Mouse (Mus musculus): ENCODE data around the gene Cs.
"Not testable (repeated sequence)": the region's sequence is repeated elsewhere in the genome, so short reads cannot be mapped to it uniquely, and the experiment has no call there.

Cs gene

GRCm38 (mm10) chr10:128332358-128333249 lies 4.9 kb upstream of the Cs start:
- DNase-seq (ENCODE audit: low spot score in 2 of 2): not testable (repeated sequence)

DNA sequence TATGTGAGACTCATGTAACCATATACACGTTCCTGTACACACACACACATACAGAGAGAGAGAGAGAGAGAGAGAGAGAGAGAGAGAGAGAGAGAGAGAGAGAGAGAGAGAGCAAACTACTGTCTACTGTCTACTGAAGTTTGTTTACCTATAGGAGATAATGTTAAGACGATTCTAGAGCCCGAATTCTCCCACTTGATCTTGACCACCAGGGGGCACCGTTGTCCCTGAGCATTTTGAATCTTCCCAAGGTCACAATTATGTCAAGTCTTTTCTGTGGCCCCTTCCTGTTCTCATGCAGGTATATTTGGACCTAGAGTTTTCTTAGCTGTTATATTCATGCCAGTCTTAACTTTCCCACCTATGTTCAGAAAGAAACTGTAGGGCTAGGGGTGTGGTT lies 2.0 kb upstream of the Cs start:
- DNase-seq (ENCODE audit: low spot score in 2 of 2): peak; percentile 83 to 93

- DNase-seq (ENCODE audit: low spot score in 2 of 2): no peak
These were observed 1.3 kb upstream of the Cs start for GRCm38 (mm10) chr10:128336195-128336594.

DNA sequence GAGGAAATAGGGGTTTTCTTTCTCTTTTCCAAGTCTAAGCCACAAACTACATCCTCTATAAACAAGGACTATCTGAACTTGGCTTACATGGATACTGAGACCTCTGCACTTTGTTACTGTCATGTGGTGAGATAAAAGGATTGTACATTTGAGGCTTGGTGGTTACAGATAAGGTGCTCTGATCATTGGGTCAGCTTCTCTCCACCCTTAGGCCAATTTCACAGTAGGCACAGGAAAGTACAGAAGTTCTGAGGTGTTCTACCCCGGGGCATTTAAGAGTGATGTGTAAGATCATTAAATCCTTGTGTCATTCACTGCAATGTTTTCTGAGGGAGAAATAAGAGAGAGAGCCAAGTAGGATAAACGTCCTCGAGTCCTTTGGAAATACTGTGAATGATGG lies 937 bp upstream of the Cs start:
- no peak for DNase-seq (ENCODE audit: low spot score in 2 of 2)

DNA sequence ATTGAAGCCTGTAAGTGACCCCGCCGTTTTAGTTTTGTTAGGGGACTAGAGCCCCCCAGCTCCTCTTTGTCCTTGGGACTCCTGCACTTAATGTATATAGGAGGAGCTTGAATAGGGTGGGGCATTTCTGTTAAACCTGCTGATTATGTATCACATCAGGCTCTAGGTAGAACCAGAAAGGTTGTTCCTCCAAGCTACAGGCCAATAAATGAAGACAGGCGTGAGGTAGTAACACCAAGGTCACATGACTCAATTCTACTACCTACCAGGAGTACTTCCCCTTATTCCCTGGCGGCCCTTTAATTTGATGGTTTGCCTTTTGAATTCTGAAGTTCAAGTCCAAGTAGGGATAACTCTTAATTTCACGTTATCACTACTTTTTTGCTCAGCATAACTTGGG lies 881 bp downstream of the Cs start:
- no peak for DNase-seq (ENCODE audit: low spot score in 2 of 2)

GRCm38 (mm10) chr10:128338948-128339347 lies 1.4 kb downstream of the Cs start:
- no peak for DNase-seq (ENCODE audit: low spot score in 2 of 2)

- DNase-seq (ENCODE audit: low spot score in 2 of 2): no peak
These were observed 2.7 kb downstream of the Cs start for GRCm38 (mm10) chr10:128340257-128340656.

DNA sequence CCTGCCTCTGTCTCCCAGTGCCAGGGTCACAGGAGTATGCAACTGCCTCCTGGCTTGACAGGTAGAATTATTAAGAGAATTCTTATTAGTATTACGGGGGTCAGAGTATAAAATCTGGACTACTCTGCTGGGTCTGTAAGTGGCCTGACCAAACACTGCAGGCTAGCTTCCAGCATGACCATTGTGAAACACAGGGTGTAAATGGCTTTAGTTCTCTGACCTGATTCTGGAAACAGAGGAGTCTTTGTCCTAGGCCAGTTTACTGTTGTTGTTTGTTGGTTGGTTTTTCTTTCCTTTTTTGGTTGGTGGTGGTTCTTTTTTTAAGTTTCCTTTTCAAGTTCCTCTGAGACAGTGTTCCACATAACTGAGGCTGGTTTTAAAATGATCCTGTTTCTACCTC lies 5.9 kb downstream of the Cs start:
- no peak for DNase-seq (ENCODE audit: low spot score in 2 of 2)

- DNase-seq (ENCODE audit: low spot score in 2 of 2): peak; percentile 51 to 77
These were observed 7.2 kb downstream of the Cs start for GRCm38 (mm10) chr10:128344568-128345275.

GRCm38 (mm10) chr10:128347541-128347940 lies 10.0 kb downstream of the Cs start:
- DNase-seq (ENCODE audit: low spot score in 2 of 2): no peak

DNA sequence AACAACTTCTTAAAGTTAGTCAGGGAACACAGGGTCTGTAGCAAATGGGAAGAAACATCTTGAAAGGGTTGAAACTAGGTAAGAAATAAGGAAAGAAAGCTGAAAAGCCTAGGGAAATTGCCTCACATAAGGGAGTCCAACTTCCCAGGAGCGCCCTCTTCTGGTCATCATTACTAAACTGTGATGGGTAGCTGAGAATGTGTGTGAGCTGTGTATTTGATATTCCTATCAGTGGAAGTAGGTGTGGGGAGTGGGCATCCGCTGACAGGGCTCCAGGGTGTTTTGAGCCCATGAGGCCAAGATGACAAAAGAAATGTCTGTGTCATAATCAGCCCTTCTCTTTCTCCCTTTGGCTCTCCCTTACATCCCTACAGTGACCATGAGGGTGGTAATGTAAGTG lies 21.3 kb downstream of the Cs start:
- DNase-seq (ENCODE audit: low spot score in 2 of 2): peak; percentile 45 to 77

DNA sequence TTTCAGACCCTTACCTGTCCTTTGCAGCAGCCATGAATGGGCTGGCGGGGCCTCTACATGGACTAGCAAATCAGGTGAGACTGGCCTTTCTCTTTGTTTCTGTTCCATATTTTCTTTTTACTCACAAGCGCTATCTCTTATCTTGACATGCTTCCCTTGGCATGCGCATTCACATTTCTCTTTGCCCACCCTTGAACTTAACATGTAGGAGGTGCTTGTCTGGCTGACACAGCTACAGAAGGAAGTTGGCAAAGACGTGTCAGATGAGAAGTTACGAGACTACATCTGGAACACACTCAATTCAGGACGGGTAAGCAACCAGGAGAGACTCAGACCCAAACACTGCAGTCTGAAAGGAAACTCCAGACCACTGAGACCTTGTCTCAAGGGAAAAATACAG lies 21.7 kb downstream of the Cs start:
- DNase-seq (ENCODE audit: low spot score in 2 of 2): no peak

GRCm38 (mm10) chr10:128361836-128362235 lies 24.3 kb downstream of the Cs start:
- no peak for DNase-seq (ENCODE audit: low spot score in 2 of 2)

DNA sequence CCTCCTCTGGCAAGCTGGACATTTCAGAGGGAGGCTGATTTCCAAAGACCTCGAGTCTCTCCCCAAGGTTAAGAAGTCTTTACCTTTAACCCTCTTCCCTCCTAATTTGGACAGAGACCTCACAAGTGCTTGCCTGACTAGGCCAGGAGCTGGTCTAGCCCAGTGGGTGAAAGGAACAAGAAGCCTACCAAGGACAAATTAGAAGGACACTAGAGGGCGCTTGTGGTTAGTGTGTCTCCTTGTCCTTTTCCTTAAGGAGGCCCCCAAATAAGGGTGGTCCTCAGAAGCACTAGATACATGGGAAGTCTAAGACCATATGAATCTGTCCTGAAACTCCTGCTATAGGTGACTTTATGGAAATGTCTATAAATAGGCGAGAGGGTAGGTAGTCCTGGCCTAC lies 25.0 kb downstream of the Cs start:
- no peak for DNase-seq (ENCODE audit: low spot score in 2 of 2)

DNA sequence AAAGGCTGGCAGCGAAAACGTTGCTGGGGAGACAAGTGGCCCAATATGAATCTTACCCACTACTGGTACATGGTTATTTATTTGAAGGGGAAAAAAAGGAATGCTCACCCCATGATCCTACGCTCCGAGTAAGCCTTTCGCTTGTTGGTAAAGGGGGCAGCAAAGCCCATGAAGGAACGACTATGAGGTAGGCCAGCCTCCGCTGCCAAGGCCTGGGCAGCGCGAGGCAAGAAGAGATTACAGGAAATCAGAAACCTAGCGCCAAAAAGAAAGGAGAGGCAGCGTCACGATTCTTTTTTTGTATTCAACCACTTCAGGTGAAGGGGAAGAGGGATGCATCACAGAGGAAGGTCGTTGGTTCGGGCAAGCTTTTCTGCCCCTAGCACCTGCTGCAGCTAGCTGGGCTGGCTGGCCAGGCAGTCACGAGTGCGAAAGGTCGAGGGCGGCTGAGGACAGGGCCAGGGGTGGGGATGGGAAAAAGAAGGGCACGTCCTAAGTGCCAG lies 30.4 kb downstream of the Cs start:
- DNase-seq (ENCODE audit: low spot score in 2 of 2): no peak

- DNase-seq (ENCODE audit: low spot score in 2 of 2): peak; percentile 86 to 89
These were observed 31.1 kb downstream of the Cs start, which contains the start of gene Coq10a for GRCm38 (mm10) chr10:128368402-128369217. Gene Coq10a (minus strand): TSS chr10:128368997.

DNA sequence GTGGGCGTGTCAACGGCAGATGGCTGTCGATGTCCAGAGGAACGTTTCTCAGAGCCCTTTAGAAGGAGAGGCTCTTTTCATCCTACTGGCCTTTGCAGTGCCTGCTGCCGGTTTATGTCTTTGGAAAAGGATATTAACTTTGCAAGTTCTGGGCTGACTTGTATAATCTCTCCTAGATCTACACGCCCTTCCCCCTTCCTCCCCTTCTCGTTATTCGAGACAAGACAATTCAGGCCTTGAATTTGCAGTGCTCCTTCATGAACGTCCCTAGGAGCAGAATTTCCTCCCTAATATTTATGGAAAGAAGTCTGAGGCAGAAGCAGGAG lies 31.6 kb downstream of the Cs start:
- no peak for DNase-seq (ENCODE audit: low spot score in 2 of 2)

DNA sequence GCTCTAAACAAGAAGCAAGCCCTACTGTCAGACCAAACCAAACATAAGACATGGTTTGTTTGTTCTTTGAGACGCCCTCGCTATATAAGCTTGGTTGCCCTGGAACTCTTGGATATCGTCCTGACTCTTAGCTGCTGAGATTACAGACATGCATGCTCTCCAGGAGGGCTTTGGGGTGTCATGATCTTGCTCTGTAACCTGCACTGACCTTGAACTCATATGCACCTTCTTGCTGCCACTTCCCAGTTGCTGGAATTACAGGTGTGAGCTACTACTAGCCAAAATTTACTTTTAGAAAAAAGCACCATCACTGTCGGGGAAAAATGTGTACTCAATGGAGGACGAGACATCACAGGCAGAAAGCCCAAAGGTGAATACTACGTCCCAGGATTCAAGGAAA lies 32.1 kb downstream of the Cs start:
- DNase-seq (ENCODE audit: low spot score in 2 of 2): no peak

- no peak for DNase-seq (ENCODE audit: low spot score in 2 of 2)
These were observed 32.5 kb downstream of the Cs start for GRCm38 (mm10) chr10:128370021-128370420.

DNA sequence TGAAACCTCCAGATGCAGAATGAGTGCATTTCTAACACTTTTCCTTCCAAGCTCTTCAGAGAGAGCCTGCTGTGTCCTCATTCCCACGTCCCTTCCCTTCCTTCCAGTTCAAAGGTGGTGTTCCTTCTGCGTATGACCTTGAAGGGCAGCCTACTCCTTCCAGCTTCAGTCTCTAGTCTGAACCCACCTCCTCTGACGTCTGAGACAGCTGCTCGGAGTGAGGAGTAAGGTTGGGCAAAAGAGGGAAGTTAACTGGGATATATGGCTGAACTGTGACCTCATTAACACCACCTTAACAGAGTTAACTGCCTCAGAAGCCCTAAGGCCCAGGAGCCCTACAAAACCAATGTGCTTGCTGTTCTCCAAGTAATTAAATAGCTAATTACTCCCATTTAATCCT lies 33.1 kb downstream of the Cs start:
- DNase-seq (ENCODE audit: low spot score in 2 of 2): no peak

GRCm38 (mm10) chr10:128372142-128372541 lies 34.6 kb downstream of the Cs start:
- no peak for DNase-seq (ENCODE audit: low spot score in 2 of 2)

All from spleen, postnatal 10 days (tissue).